Mouse (Mus musculus) embryonic facial prominence, embryonic 14.5 days (tissue): Measurements from ENCODE around the gene Ephx3. TPM values are rescaled to one million over a fixed set of nuclear protein-coding genes. Genes with fewer than 3 reads are reported as not detected.

Source experiments
- ATAC-seq: fragments of 200-750 bp; cut with Nextera tagmentation; 2 replicates; pipeline ENCODE4 v1.8.0; 2017; ENCODE audit warnings: low read depth, moderate number of reproducible peaks, moderate TSS enrichment
- DNase-seq: peaks from one replicate; pipeline ENCODE4 v3.0.0-alpha.2; 2015; ENCODE audit warnings: low spot score
- H3K27ac ChIP-seq: fragments of 300-500 bp; sonication (generic); replicated peaks from 2 replicates; pipeline ENCODE4 v1.5.1; 2014; ENCODE audit warnings: low read depth, mild to moderate bottlenecking, low read length, moderate library complexity
- H3K27me3 ChIP-seq: fragments of 300-500 bp; sonication (generic); replicated peaks from 2 replicates; pipeline ENCODE4 v1.6.1; 2014; ENCODE audit warnings: low read length; ENCODE audit not compliant: control insufficient read depth, insufficient read depth
- H3K36me3 ChIP-seq: fragments of 300-500 bp; sonication (generic); 2 replicates; pipeline ENCODE4 v1.6.1; 2014; ENCODE audit warnings: low read length, mixed read lengths; ENCODE audit not compliant: control insufficient read depth, insufficient read depth
- H3K4me1 ChIP-seq: fragments of 300-500 bp; sonication (generic); 2 replicates; pipeline ENCODE4 v1.6.1; 2014; ENCODE audit warnings: antibody characterized with exemption, low read length; ENCODE audit not compliant: control insufficient read depth, insufficient read depth
- H3K4me2 ChIP-seq: fragments of 300-500 bp; sonication (generic); 2 replicates; pipeline ENCODE4 v1.6.1; 2014; ENCODE audit warnings: low read depth, mild to moderate bottlenecking, low read length, moderate library complexity, mixed read lengths
- H3K4me3 ChIP-seq: fragments of 300-500 bp; sonication (generic); 2 replicates; pipeline ENCODE4 v1.5.1; 2014; ENCODE audit warnings: low read depth, mild to moderate bottlenecking, low read length
- H3K9ac ChIP-seq: fragments of 300-500 bp; sonication (generic); 2 replicates; pipeline ENCODE4 v1.6.1; 2014; ENCODE audit warnings: low read depth, mild to moderate bottlenecking, low read length, moderate library complexity, mixed read lengths
- H3K9me3 ChIP-seq: fragments of 300-500 bp; sonication (generic); 2 replicates; pipeline ENCODE4 v1.6.1; 2016; ENCODE audit warnings: low read length; ENCODE audit not compliant: control insufficient read depth
- WGBS: fragments of 180-500 bp; shearing (Covaris S2); extraction: QIAGEN DNeasy Blood & Tissue Kit; methylation state at CpG from one replicate; pipeline ENCODE4 v1.1.7; 2014; 5-methylcytosine and 5-hydroxymethylcytosine counted together
- polyA plus RNA-seq: library from polyadenylated mRNA; unstranded; fragments of >200 nt; fragmentation: Nextera tagmentation; extraction: Ambion mirVana; gene quantifications from 2 replicates; pipeline ENCODE4 v1.2.1, GENCODE M21; 2014

The Ephx3 gene
- polyA plus RNA-seq, 1 experiment from 2014 or later: 2.6 TPM

DNA sequence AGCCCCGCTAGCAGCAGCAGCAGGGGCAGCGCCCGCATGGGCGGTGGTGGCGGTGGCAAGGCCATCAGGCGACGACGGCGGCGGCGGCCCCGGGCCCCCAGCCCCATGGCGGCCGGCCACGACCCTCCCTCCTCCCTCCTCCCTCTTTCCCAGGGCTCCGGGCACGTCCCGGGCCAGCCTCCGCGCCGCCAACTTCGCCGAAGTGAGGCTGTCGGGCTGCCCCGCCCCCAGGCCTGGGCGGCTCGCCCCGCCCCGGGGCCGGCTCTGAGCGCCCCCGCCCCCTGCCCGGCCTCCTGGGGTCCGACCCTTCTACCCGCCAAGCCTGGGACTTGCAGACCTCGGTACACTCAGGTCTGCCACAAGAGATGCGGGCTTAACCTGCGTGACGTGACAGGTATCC is 22.7 kb downstream of the Ephx3 start, which contains the start of gene Notch3:
TSS of gene Notch3 (minus strand) at position 166 of the 400 bp plus-strand sequence.
- peak within 1 kb of the TSS; percentile 81 for H3K27ac ChIP-seq
- peak within 1 kb of the TSS; percentile 55 for H3K4me2 ChIP-seq
- H3K9me3 ChIP-seq: no peaks in the 10 kb centered on the region
- DNase-seq (peak; percentile 87), ATAC-seq (peak; percentile 55)
- H3K4me1 ChIP-seq: peaks cover 22% of the 10 kb centered on the region
- under 1% methylated on average over 25 of the region's 39 CpGs for WGBS
- H3K27me3 ChIP-seq: no peaks in the 10 kb centered on the region
- H3K9ac ChIP-seq: peak within 1 kb of the TSS; percentile 78
- H3K4me3 ChIP-seq: peak within 1 kb of the TSS; percentile 74
- H3K36me3 ChIP-seq: no peaks in the 10 kb centered on the region

DNA sequence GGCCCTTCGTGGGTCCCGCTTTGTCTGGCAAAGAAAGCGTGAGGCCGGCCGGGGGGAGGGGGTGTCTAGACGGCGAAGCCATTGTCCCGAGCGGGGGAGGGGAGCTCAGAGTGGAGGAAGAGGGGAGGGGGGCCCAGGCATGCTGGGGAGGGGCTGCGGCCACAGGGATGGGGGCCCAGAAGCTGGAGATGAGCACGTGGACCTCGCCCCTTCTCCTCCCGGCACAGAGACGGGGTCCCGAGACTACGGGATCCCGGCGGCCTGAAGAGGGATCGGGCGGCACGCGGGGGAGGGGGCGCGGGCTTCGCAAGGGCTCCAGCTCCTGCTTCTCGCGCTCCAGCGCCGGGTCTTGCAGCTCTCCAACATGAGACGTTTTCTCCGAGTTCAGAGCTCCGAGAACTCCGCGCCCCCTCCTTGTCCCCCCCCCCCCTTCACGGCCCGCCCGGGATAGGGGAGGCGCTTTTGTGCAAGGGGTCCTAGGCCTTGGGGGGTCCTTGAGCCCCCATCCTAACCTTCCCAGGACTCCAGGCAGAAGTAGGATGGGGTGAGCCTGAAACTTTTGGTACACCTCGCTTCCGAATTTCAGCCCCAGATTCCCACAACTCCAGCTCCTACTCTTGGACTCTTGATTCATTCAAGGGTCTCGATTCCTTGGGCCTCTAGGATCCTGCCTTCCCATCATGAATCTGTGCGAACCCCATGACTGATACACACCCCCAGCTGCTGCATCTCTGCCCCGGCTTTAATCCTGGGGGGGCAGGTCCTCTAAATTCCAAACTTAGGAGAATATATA is 23.4 kb downstream of the Ephx3 start:
- peak overlapping the region; percentile 74 for H3K4me3 ChIP-seq
- peak; percentile 94 for DNase-seq
- H3K4me1 ChIP-seq: peaks cover 24% of the 10 kb centered on the region
- H3K27ac ChIP-seq: peak overlapping the region; percentile 81
- H3K36me3 ChIP-seq: no peaks in the 10 kb centered on the region
- no peaks in the 10 kb centered on the region for H3K9me3 ChIP-seq
- ATAC-seq: peak; percentile 53
- peak overlapping the region; percentile 78 for H3K9ac ChIP-seq
- peak overlapping the region; percentile 55 for H3K4me2 ChIP-seq
- WGBS: 6% methylated on average over 13 of the region's 43 CpGs
- no peaks in the 10 kb centered on the region for H3K27me3 ChIP-seq

DNA sequence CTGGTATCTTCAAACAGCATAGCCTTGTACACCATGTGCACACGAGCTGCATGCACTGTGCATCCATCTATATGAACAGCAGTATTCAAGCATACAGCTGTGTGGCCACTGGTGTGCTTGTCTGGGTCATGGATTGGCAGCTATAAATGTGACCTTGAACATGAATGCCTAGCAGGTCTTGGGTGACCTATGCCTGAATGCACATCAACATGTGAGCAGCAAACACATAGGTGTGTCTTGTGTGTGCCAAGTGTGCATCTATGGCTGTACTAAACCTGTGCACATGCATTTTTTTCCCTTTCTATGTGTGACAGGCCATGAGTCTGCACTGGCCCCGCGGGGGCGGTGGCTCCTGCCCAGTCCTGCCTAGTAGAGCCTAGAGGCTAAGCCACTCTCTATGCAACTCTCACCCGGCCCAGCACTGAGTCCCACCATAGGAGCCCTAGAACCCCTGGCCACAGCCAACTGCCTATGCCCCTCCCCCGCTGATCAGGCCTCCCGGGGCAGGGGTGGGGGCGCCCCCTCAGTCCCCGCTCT is 24.0 kb downstream of the Ephx3 start:
- ATAC-seq (peak; percentile 30), DNase-seq (no peak)
- Histone ChIP-seq H3K27me3 (no peaks in the 10 kb centered on the region), H3K4me3 (peak overlapping the region; percentile 74), H3K4me2 (peak overlapping the region; percentile 55), H3K27ac (peak overlapping the region; percentile 81), H3K9ac (peak overlapping the region; percentile 78), H3K9me3 (no peaks in the 10 kb centered on the region), H3K4me1 (peaks cover 24% of the 10 kb centered on the region), H3K36me3 (no peaks in the 10 kb centered on the region)
- 5% methylated on average over 9 of the region's 9 CpGs for WGBS

DNA sequence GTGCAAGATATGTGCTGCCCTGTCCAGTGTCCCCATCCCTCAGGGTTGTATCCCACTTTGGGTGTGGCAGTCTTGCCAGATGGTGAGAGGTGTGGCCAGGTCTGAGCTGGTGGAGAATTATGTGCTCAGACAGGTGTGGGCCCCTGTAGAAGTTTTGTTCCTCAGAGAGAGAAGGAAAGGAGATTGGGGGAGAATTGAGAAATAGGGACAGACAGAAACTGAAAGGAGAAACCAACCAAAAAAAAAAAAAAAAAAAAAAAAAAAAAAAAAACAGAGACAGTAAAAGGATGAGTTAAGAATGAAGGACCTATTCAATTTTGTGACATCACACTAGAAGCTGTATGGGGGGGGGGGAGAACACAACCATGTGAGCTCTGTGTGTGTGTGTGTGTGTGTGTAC is 24.6 kb downstream of the Ephx3 start:
- peak overlapping the region; percentile 55 for H3K4me2 ChIP-seq

DNA sequence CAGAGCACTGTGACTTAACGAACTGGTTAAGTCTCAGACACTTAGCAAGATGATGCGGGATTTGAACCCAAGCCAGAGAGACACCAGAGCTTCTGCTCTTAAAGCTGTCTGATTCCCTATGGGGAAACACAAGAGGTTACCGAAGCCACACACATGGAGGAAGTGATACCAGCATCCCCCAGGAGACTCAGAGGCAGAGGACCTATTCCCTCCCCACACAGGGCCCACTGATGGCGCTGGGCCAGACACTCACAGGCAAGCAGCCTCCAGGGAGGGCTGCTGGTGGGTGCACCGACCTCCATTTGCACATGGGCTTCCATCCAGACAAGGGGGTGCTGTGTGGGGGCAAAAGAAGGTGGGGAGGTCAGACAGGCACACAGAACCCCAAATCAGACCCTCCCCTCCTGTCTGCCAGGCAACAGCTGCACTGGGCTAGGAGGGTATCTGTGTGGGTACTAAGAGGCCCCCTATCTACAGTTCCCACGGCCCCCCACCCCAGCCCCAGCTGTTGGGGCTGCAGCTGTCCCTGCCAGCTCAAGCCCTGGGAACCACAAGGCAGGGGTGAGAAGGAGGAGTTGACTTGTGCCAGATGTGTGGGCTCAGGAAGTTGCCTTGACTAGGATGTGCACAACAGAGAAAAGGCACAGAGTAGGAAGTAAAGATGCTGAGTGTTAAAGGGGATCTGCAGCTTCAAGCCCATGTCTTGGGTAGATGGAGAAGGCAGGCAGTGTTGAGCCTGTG is 25.3 kb downstream of the Ephx3 start:
- ATAC-seq: no peak
- peaks cover 24% of the 10 kb centered on the region for H3K4me1 ChIP-seq
- H3K9ac ChIP-seq: peak overlapping the region; percentile 9; the same call in 1 of the 2 replicates
- DNase-seq: peak; percentile 66
- no peak overlapping the region for H3K4me2 ChIP-seq
- 59% methylated on average over 6 of the region's 6 CpGs for WGBS
- no peaks in the 10 kb centered on the region for H3K9me3 ChIP-seq
- H3K27me3 ChIP-seq: no peaks in the 10 kb centered on the region
- no peaks in the 10 kb centered on the region for H3K36me3 ChIP-seq
- no peak overlapping the region for H3K4me3 ChIP-seq
- H3K27ac ChIP-seq: peak overlapping the region; percentile 41; the same call in 1 of the 2 replicates

More for the DNA sequence above, 24.6 kb downstream of the Ephx3 start:
- Histone ChIP-seq H3K36me3 (no peaks in the 10 kb centered on the region), H3K27me3 (no peaks in the 10 kb centered on the region), H3K27ac (peak overlapping the region; percentile 41; the same call in 1 of the 2 replicates), H3K9ac (no peak overlapping the region), H3K9me3 (no peaks in the 10 kb centered on the region), H3K4me1 (peaks cover 24% of the 10 kb centered on the region), H3K4me3 (no peak overlapping the region)
- no peak for DNase-seq
- no peak for ATAC-seq

DNA sequence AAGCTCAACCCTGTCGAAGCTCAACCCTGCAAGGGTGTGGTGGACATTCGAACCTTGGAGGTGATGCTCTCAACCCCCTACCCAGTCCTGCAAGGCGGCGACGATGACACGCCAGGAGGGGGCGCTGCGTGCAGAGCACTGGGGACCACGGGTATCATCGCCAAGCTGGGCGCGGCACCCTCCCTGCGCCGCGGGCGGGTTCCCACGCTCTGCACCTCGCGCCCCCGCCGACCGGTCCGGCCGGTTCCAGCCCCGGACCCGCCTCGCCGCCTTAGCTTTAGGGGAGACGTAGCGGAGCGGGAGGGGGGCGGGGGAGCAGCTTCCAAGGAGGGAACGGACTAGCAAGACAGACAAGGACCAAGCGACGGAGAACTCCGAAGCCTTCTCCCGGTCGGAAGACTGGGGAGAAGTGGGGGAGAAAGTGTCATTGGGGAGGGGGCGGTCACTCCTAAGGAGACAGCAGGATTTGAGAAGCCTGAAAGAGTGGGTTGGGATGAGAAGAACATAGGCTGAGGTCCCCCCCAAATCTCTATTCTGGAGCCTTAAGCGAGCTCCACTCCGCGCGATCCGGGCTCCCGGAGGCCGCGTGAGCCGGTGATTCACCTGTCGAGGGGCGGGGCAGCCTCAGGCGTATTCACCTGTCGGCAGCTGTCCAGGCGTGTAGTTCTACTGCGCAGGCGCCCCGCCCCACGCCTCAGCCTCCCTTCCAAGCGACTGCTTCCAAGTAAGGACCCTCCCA is 27.1 kb downstream of the Ephx3 start:
- Histone ChIP-seq H3K27me3 (no peaks in the 10 kb centered on the region), H3K9me3 (no peaks in the 10 kb centered on the region), H3K9ac (peak overlapping the region; percentile 64), H3K4me1 (peaks cover 24% of the 10 kb centered on the region), H3K36me3 (peaks cover 12% of the 10 kb centered on the region; the same call in 1 of the 2 replicates), H3K4me3 (peak overlapping the region; percentile 49), H3K27ac (peak overlapping the region; percentile 55), H3K4me2 (peak overlapping the region; percentile 96)
- WGBS: 3% methylated on average over 43 of the region's 58 CpGs
- ATAC-seq (peak; percentile 68), DNase-seq (peak; percentile 82)

DNA sequence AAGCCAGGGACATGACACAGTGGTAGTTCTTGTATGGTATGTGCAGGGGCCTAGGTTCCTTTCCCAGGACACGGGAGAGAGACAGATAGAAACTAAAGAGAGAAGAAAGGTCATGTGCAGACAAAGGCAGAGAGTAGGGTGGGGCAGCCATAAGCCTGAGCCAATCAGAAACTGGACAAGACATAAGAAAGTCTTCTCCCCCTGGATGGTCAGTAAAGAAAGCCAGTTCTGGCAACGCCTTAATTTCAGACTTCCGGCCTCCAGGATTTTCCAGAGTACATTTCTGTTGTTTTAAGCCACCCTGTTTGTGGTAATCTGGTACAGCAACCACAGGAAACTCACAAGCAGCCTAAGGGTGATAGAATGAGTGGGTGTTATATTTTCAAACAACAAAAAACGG is 28.5 kb downstream of the Ephx3 start:
- H3K9ac ChIP-seq: no peak overlapping the region
- no peak for DNase-seq
- no peak overlapping the region for H3K4me3 ChIP-seq
- H3K4me1 ChIP-seq: peaks cover 24% of the 10 kb centered on the region
- ATAC-seq: no peak
- no peaks in the 10 kb centered on the region for H3K9me3 ChIP-seq
- H3K27ac ChIP-seq: no peak overlapping the region
- H3K4me2 ChIP-seq: no peak overlapping the region
- no peaks in the 10 kb centered on the region for H3K27me3 ChIP-seq
- peaks cover 19% of the 10 kb centered on the region for H3K36me3 ChIP-seq
- WGBS: 72% methylated on average over 4 of the region's 4 CpGs

DNA sequence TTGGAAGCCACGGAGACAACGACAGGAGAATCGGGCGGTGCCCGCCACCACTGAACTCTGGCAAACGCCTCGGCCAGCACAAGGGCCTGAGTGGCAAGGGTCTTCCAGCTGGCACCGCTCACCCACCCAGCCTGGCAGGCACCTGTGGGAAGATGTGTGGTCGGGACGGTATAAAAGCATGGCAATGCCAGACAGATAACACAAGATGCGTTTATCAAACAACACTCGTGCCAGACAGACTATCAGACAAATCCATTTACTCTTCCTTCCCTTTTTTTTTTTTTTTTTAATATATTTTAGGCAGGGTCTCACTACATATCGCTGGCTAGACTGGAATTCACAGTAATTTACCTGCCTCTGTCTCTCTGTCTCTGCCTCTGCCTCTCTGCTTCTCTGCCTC is 30.5 kb downstream of the Ephx3 start:
- Histone ChIP-seq H3K27me3 (no peaks in the 10 kb centered on the region), H3K36me3 (peaks cover 39% of the 10 kb centered on the region)
- ATAC-seq: no peak

More for the DNA sequence above, 30.5 kb downstream of the Ephx3 start:
- Histone ChIP-seq H3K27ac (no peak overlapping the region), H3K9ac (no peak overlapping the region; the same call in 1 of the 2 replicates), H3K4me2 (no peak overlapping the region), H3K9me3 (no peaks in the 10 kb centered on the region), H3K4me3 (no peak overlapping the region), H3K4me1 (peaks cover 16% of the 10 kb centered on the region)
- 89% methylated on average over 13 of the region's 13 CpGs for WGBS
- no peak for DNase-seq
